Mouse (Mus musculus) lung, embryonic 14.5 days (tissue): ENCODE results near the gene Card10. TPM values are rescaled to one million over a fixed set of nuclear protein-coding genes. Genes with fewer than 3 reads are reported as not detected.

Experiments used
- ATAC-seq: fragments of 200-750 bp; cut with Nextera tagmentation; 2 replicates; pipeline ENCODE4 v1.8.0; 2017; ENCODE audit warnings: mild to moderate bottlenecking, moderate TSS enrichment, moderate library complexity; ENCODE audit not compliant: insufficient read depth
- DNase-seq: peaks from one replicate; pipeline ENCODE4 v3.0.0-alpha.2; 2015
- H3K27ac ChIP-seq: fragments of 300-500 bp; sonication (generic); 2 replicates; pipeline ENCODE4 v1.5.1; 2014; ENCODE audit warnings: low read depth, mild to moderate bottlenecking, moderate library complexity
- H3K27me3 ChIP-seq: fragments of 300-500 bp; sonication (generic); 2 replicates; pipeline ENCODE4 v1.6.1; 2014; ENCODE audit warnings: low read length, control low read depth; ENCODE audit not compliant: insufficient read depth
- H3K36me3 ChIP-seq: fragments of 300-500 bp; sonication (generic); 2 replicates; pipeline ENCODE4 v1.6.1; 2014; ENCODE audit warnings: control low read depth; ENCODE audit not compliant: insufficient read depth
- H3K4me1 ChIP-seq: fragments of 300-500 bp; sonication (generic); 2 replicates; pipeline ENCODE4 v1.6.1; 2014; ENCODE audit warnings: antibody characterized with exemption, control low read depth; ENCODE audit not compliant: insufficient read depth
- H3K4me2 ChIP-seq: fragments of 300-500 bp; sonication (generic); 2 replicates; pipeline ENCODE4 v1.6.1; 2014; ENCODE audit warnings: mild to moderate bottlenecking
- H3K4me3 ChIP-seq: fragments of 300-500 bp; sonication (generic); 2 replicates; pipeline ENCODE4 v1.5.1; 2014; ENCODE audit warnings: low read depth, low read length
- H3K9ac ChIP-seq: fragments of 300-500 bp; sonication (generic); 2 replicates; pipeline ENCODE4 v1.6.1; 2014
- H3K9me3 ChIP-seq: fragments of 300-500 bp; sonication (generic); 2 replicates; pipeline ENCODE4 v1.6.1; 2016; ENCODE audit warnings: low read depth, low read length, control low read depth
- CTCF ChIP-seq: IDR thresholded peaks from 2 replicates; pipeline ENCODE4 v1.5.1; 2016; ENCODE audit warnings: antibody characterized with exemption, low read depth
- WGBS: fragments of 180-500 bp; shearing (Covaris S2); extraction: QIAGEN DNeasy Blood & Tissue Kit; methylation state at CpG from one replicate; pipeline ENCODE4 v1.1.7; 2014; 5-methylcytosine and 5-hydroxymethylcytosine counted together
- polyA plus RNA-seq: library from polyadenylated mRNA; unstranded; fragments of >200 nt; fragmentation: Nextera tagmentation; extraction: Ambion mirVana; gene quantifications from 2 replicates; pipeline ENCODE4 v1.2.1, GENCODE M21; 2014

Gene Card10
- polyA plus RNA-seq, 1 experiment from 2014 or later, result 8.5 TPM

GRCm38 (mm10) chr15:78846352-78846751, 43.5 kb upstream of the Card10 start:
- DNase-seq (no peak), ATAC-seq (no peak)
- Histone ChIP-seq H3K9me3 (no peaks in the 10 kb centered on the region), H3K27me3 (no peaks in the 10 kb centered on the region), H3K4me3 (peak overlapping the region; percentile 67), H3K36me3 (peaks cover 51% of the 10 kb centered on the region), H3K4me1 (peaks cover 24% of the 10 kb centered on the region), H3K9ac (no peak overlapping the region), H3K27ac (peak overlapping the region; percentile 98), H3K4me2 (peak overlapping the region; percentile 75)
- no peak for TF ChIP-seq CTCF
- WGBS, result 62% methylated on average over 8 of the region's 8 CpGs

- 0 out of 2 replicates have a peak, but pooled peaks have one; percentile 7 for TF ChIP-seq CTCF
- peak overlapping the region; percentile 50 for H3K9ac ChIP-seq
- DNase-seq (no peak), ATAC-seq (no peak)
- H3K4me3 ChIP-seq, result peak overlapping the region; percentile 67
- H3K9me3 ChIP-seq, result no peaks in the 10 kb centered on the region
- H3K36me3 ChIP-seq, result peaks cover 51% of the 10 kb centered on the region
- peak overlapping the region; percentile 98 for H3K27ac ChIP-seq
- peaks cover 29% of the 10 kb centered on the region for H3K4me1 ChIP-seq
- peak overlapping the region; percentile 75 for H3K4me2 ChIP-seq
- H3K27me3 ChIP-seq, result no peaks in the 10 kb centered on the region
- WGBS, result 63% methylated on average over 8 of the region's 8 CpGs
Observed at GRCm38 (mm10) chr15:78845867-78846266, 43.0 kb upstream of the Card10 start.

GRCm38 (mm10) chr15:78845321-78845720, 42.5 kb upstream of the Card10 start:
- Histone ChIP-seq H3K4me3 (peak overlapping the region; percentile 67), H3K36me3 (peaks cover 49% of the 10 kb centered on the region), H3K27ac (peak overlapping the region; percentile 98), H3K4me2 (peak overlapping the region; percentile 75), H3K9ac (peak overlapping the region; percentile 50), H3K4me1 (peaks cover 28% of the 10 kb centered on the region), H3K27me3 (no peaks in the 10 kb centered on the region), H3K9me3 (no peaks in the 10 kb centered on the region)
- peak; percentile 55 for DNase-seq
- no peak for ATAC-seq
- 37% methylated on average over 11 of the region's 11 CpGs for WGBS
- no peak for TF ChIP-seq CTCF

GRCm38 (mm10) chr15:78844791-78845190, 41.9 kb upstream of the Card10 start:
- Histone ChIP-seq H3K27ac (peak overlapping the region; percentile 98), H3K4me2 (peak overlapping the region; percentile 75), H3K4me3 (peak overlapping the region; percentile 67), H3K36me3 (peaks cover 44% of the 10 kb centered on the region), H3K4me1 (peaks cover 28% of the 10 kb centered on the region), H3K27me3 (no peaks in the 10 kb centered on the region), H3K9me3 (no peaks in the 10 kb centered on the region), H3K9ac (peak overlapping the region; percentile 97)
- ATAC-seq (peak; percentile 22; the same call in 1 of the 2 replicates), DNase-seq (peak; percentile 85)
- WGBS, result 17% methylated on average over 9 of the region's 9 CpGs
- peak; percentile 30; the same call in 1 of the 2 replicates for TF ChIP-seq CTCF

GRCm38 (mm10) chr15:78843581-78844469, 41.0 kb upstream of the Card10 start:
- ATAC-seq (no peak), DNase-seq (peak; percentile 71)
- peak; percentile 37 for TF ChIP-seq CTCF
- Histone ChIP-seq H3K36me3 (peaks cover 34% of the 10 kb centered on the region), H3K27me3 (no peaks in the 10 kb centered on the region), H3K4me2 (peak overlapping the region; percentile 75), H3K9me3 (no peaks in the 10 kb centered on the region), H3K4me3 (peak overlapping the region; percentile 67), H3K9ac (peak overlapping the region; percentile 97), H3K27ac (peak overlapping the region; percentile 98), H3K4me1 (peaks cover 28% of the 10 kb centered on the region)
- 24% methylated on average over 21 of the region's 21 CpGs for WGBS

GRCm38 (mm10) chr15:78842371-78843163, 39.7 kb upstream of the Card10 start, which contains the start of gene Cdc42ep1:
Gene Cdc42ep1, plus strand, starts transcription at chr15:78842624.
- TF ChIP-seq CTCF, result peak; percentile 12; the same call in 1 of the 2 replicates
- H3K9me3 ChIP-seq, result no peaks in the 10 kb centered on the region
- peaks cover 28% of the 10 kb centered on the region for H3K4me1 ChIP-seq

More at GRCm38 (mm10) chr15:78842371-78843163, 39.7 kb upstream of the Card10 start, which contains the start of gene Cdc42ep1:
- H3K4me2 ChIP-seq, result peak within 1 kb of the TSS; percentile 75
- WGBS, result under 1% methylated on average over 73 of the region's 86 CpGs
- peak within 1 kb of the TSS; percentile 98 for H3K27ac ChIP-seq
- H3K27me3 ChIP-seq, result no peaks in the 10 kb centered on the region
- peak within 1 kb of the TSS; percentile 97 for H3K9ac ChIP-seq
- H3K4me3 ChIP-seq, result peak within 1 kb of the TSS; percentile 67
- H3K36me3 ChIP-seq, result peaks cover 22% of the 10 kb centered on the region
- DNase-seq (peak; percentile 88), ATAC-seq (peak; percentile 85)
